Mouse (Mus musculus): ENCODE results near the gene Atpaf2.

DNA sequence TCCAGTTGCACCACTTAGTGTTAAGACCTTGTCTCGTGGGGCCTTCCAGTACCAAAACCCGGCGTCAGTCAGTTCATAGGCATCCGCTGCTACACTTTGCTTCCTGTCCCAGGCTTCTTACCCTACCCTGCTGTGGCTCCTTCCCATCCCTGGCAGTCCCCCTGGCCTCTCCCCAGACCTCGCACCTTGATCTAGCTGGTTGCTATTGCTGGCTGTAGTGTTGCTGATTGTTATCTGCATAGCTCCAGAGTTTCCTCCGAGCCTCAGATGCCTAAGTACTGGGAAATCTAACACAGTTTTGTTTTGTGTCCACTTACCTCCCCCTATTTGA lies 181 bp upstream of the Atpaf2 start:
- TF ChIP-seq CTCF (IDR thresholded peaks at IDR 0.05; ENCODE audit: insufficient read depth, low read depth, low read length) = no peak
- TF ChIP-seq POLR2A (IDR thresholded peaks at IDR 0.05; ENCODE audit: insufficient read depth, low read depth, low read length) = no peak
